Mouse (Mus musculus): ENCODE results near the gene Sbk2. TPM values are rescaled to one million over a fixed set of nuclear protein-coding genes. Genes with fewer than 3 reads are reported as not detected.

Sbk2 gene
- total RNA-seq, 2 experiments from 2014 or later: 0.17 to 0.38 TPM

GRCm38 (mm10) chr7:4922931-4923565 is 41.2 kb downstream of the Sbk2 start:
- peak; percentile 70 to 86 for DNase-seq (ENCODE audit: low spot score in 2 of 2)

- DNase-seq (ENCODE audit: low spot score in 2 of 2): peak; percentile 87 to 90
These were observed 41.7 kb downstream of the Sbk2 start for GRCm38 (mm10) chr7:4922508-4922907.

GRCm38 (mm10) chr7:4921824-4922482 is 42.3 kb downstream of the Sbk2 start, which contains the start of gene Nat14:
Gene Nat14 (plus strand): TSS chr7:4922028.
- DNase-seq (ENCODE audit: low spot score in 2 of 2): no peak

GRCm38 (mm10) chr7:4920976-4921823 is 43.0 kb downstream of the Sbk2 start:
- no peak for DNase-seq (ENCODE audit: low spot score in 2 of 2)

GRCm38 (mm10) chr7:4920496-4920895 is 43.7 kb downstream of the Sbk2 start:
- DNase-seq (ENCODE audit: low spot score in 2 of 2): no peak

GRCm38 (mm10) chr7:4919971-4920370 is 44.2 kb downstream of the Sbk2 start:
- DNase-seq (ENCODE audit: low spot score in 2 of 2): no peak

- no peak for DNase-seq (ENCODE audit: low spot score in 2 of 2)
These were observed 45.1 kb downstream of the Sbk2 start for GRCm38 (mm10) chr7:4919096-4919495.

GRCm38 (mm10) chr7:4918681-4919080 is 45.5 kb downstream of the Sbk2 start:
- no peak for DNase-seq (ENCODE audit: low spot score in 2 of 2)

- DNase-seq (ENCODE audit: low spot score in 2 of 2): no peak
These were observed 46.7 kb downstream of the Sbk2 start for GRCm38 (mm10) chr7:4917494-4917893.

GRCm38 (mm10) chr7:4915669-4916416 is 48.4 kb downstream of the Sbk2 start:
- DNase-seq (ENCODE audit: low spot score in 2 of 2): peak in 1 of 2 experiments; percentile 55

GRCm38 (mm10) chr7:4915007-4915665 is 49.1 kb downstream of the Sbk2 start, which contains the start of gene Zfp628:
Gene Zfp628 (plus strand): TSS chr7:4915217.
- DNase-seq (ENCODE audit: low spot score in 2 of 2): peak; percentile 92 to 97

- no peak for DNase-seq (ENCODE audit: low spot score in 2 of 2)
These were observed 52.0 kb downstream of the Sbk2 start for GRCm38 (mm10) chr7:4912248-4912647.

- peak in 1 of 2 experiments; percentile 66 for DNase-seq (ENCODE audit: low spot score in 2 of 2)
These were observed 52.6 kb downstream of the Sbk2 start for GRCm38 (mm10) chr7:4911561-4911960.

GRCm38 (mm10) chr7:4906466-4906950 is 57.7 kb downstream of the Sbk2 start, which contains the start of gene Gm36210:
Gene Gm36210 (minus strand): TSS chr7:4906516.
- no peak for DNase-seq (ENCODE audit: low spot score in 2 of 2)

- no peak for DNase-seq (ENCODE audit: low spot score in 2 of 2)
These were observed 61.8 kb downstream of the Sbk2 start for GRCm38 (mm10) chr7:4902404-4902803.

GRCm38 (mm10) chr7:4901171-4901570 is 63.0 kb downstream of the Sbk2 start:
- no peak for DNase-seq (ENCODE audit: low spot score in 2 of 2)

- DNase-seq (ENCODE audit: low spot score in 2 of 2): no peak
These were observed 63.7 kb downstream of the Sbk2 start for GRCm38 (mm10) chr7:4900523-4900851.

GRCm38 (mm10) chr7:4899649-4900522 is 64.3 kb downstream of the Sbk2 start:
- no peak for DNase-seq (ENCODE audit: low spot score in 2 of 2)

GRCm38 (mm10) chr7:4898851-4899648 is 65.2 kb downstream of the Sbk2 start:
- no peak for DNase-seq (ENCODE audit: low spot score in 2 of 2)

Measured in layer of hippocampus, adult 18-20 months (tissue).